Mouse (Mus musculus): ENCODE measurements around the gene Macrod2. TPM values are rescaled to one million over a fixed set of nuclear protein-coding genes. Genes with fewer than 3 reads are reported as not detected.

Macrod2 gene
- total RNA-seq, 1 experiment from 2014 or later: 7.7 TPM

DNA sequence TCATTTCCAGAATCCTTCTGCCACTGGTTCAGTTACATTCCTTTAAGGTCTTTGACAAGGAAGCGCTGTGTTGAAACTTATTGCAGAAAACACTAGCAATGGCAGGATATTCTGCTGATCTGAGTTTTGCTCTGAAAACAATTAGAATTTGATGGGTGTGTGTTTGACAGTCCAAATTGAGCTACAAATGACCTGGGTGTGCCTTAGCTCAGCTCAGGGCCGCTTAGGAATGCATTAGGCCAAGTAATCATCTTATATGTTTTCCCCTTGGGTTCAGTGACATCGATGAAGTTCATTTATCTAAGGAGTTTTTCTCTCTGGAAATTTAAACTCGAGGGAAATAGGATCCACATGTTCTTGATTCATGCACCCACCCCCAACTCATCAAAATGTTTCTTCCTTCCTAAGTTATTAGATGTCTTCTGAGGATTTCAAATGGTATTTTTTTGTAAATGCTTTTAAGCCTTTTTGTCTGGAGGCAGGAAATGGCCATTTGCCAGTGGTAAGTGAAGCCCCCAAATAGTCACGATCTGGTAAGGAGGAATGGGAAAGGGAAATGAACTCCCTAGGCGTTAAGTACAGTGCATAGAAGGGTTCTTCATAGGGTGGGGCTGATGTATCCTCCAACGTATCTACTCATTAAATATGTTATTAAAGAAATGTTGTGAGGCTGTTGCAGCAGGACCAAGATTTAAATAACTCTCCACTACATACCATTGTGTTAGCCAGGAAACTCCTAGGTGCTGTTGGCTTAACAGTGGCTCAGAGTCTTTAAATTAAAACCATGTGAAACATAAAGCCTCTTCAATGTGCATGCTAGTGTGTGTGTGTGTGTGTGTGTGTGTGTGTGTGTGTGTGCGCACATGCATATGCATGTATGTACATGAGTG, 1430.7 kb downstream of the Macrod2 start:
- ATAC-seq (replicated peaks in 1 of 2; ENCODE audit: insufficient read depth in 1 of 2, low FRiP score in 2 of 2, low TSS enrichment in 1 of 2, low read depth in 1 of 2, poor library complexity in 2 of 2, severe bottlenecking in 2 of 2): no peak

DNA sequence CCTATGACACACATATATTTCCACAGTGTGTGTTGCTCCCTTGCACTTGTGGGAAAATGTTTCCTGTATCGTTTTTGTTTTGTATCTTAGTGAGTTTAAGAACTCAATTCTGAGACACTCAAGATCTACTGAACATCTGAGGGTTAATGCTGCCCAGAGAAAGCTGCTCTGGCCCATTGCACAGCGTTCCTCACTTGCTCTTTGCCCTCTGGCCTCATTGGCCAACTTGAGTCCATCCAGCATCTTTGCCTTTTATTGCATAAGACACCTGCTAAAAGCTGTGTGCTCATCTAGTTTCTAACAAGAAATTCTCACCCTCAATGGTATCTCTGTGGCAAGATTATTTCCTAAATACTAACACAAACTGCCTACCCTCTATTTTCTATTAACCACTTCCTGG, 1435.4 kb downstream of the Macrod2 start:
- no peak for ATAC-seq (replicated peaks in 1 of 2; ENCODE audit: insufficient read depth in 1 of 2, low FRiP score in 2 of 2, low TSS enrichment in 1 of 2, low read depth in 1 of 2, poor library complexity in 2 of 2, severe bottlenecking in 2 of 2)

DNA sequence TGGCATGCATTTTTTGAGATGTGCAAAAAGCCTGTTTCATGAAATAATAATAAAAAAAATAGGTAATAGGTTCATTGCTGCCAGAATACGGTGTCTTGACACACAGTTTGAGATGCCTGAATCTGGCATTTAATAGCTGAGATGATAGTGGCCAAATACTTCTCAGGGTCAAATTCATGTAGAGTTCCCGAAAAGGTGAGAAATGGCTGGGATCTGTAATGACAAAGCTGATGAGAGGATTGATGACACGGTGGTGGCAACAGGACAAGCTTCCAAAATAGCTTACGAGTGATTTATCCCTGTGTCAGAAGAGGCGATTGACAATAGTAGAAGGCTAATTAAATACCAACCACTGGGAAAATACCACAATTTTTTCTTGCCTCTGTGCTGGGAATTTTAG, 1436.4 kb downstream of the Macrod2 start:
- ATAC-seq (replicated peaks in 1 of 2; ENCODE audit: insufficient read depth in 1 of 2, low FRiP score in 2 of 2, low TSS enrichment in 1 of 2, low read depth in 1 of 2, poor library complexity in 2 of 2, severe bottlenecking in 2 of 2): no peak

DNA sequence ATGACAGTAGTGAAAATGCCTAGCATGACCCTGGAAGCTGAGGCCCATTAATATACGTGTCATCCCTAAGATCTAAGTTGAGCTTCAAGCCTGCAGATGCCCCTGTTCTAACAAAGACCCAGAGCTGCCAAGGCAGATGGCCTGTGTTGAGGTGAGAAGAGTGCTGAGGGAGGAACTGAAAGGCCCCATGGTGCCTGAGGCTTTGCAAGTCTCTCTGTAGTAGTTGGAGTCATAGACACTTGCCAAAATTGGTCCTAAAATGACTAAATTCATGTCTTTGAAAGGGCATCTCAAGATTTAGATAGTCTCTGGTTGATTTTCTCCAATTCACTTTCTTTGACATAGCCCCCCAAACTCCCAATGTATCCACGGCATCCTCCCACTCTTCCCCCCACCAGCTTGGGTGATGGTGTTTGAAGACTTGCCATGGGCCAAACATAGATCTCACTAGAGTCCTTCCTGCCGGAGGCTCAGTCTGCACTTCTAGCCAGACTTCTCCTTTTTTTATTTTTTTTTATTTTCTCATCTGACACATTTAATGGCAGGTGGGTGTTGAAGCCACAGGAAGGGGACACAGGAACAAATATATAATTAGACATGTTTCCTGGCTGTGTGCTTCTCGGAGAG, 1439.2 kb downstream of the Macrod2 start:
- peak; percentile 87 to 90 for ATAC-seq (replicated peaks in 1 of 2; ENCODE audit: insufficient read depth in 1 of 2, low FRiP score in 2 of 2, low TSS enrichment in 1 of 2, low read depth in 1 of 2, poor library complexity in 2 of 2, severe bottlenecking in 2 of 2)

DNA sequence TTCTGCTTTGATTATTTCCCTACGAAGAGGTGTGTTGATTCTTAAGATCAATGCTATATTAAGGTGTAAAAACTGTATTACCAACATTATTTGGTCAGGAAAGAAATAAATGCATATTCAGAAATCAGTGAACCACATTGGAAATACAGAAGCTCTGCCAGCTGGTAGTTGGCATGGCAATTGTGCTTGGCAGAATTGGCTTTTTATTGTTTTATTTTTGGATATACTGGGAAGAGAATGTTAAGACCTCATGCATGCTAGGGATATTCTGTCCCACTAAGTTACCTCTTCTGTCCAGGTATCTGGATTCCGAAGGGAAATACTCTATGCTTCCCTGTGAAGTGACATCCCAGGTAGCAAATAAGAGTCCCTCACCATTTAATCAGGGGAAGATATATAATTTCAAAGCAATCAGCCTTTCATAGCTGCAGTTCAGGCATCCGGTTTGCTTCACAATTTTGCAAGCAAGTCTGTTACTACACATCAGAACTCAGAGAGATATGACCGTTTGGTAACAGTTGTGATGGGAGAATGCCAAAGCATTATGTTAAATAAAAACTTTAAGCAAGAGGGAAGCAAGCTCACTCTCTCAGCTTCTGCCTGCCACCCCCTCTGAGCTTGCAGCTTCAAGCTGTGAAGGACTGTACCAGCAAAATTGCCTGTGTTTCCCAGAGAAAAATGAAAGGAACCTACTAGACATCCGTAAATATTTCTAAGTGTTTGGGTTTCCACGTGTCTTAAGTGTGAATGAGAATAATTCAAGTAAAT, 1449.5 kb downstream of the Macrod2 start:
- ATAC-seq (replicated peaks in 1 of 2; ENCODE audit: insufficient read depth in 1 of 2, low FRiP score in 2 of 2, low TSS enrichment in 1 of 2, low read depth in 1 of 2, poor library complexity in 2 of 2, severe bottlenecking in 2 of 2): no peak

DNA sequence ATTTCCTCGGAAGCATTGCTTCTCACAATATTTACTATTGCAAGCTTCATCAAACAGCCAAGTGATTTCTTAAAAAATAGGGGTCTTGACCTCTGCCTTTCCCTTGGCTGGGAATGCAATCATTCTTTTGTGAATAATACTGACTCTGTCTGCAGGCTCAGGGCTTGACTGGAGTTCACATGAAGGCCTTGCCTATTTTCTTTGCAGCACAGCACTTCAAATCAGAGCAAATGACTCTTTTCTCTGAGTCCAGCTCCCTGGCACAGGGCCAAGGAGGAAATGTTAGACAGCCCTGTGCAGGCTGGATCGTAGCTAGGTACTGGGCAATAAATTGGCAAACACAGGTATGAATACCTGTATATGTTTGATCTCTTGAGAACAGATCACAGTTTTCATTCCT, 1464.1 kb downstream of the Macrod2 start:
- no peak for ATAC-seq (replicated peaks in 1 of 2; ENCODE audit: insufficient read depth in 1 of 2, low FRiP score in 2 of 2, low TSS enrichment in 1 of 2, low read depth in 1 of 2, poor library complexity in 2 of 2, severe bottlenecking in 2 of 2)

DNA sequence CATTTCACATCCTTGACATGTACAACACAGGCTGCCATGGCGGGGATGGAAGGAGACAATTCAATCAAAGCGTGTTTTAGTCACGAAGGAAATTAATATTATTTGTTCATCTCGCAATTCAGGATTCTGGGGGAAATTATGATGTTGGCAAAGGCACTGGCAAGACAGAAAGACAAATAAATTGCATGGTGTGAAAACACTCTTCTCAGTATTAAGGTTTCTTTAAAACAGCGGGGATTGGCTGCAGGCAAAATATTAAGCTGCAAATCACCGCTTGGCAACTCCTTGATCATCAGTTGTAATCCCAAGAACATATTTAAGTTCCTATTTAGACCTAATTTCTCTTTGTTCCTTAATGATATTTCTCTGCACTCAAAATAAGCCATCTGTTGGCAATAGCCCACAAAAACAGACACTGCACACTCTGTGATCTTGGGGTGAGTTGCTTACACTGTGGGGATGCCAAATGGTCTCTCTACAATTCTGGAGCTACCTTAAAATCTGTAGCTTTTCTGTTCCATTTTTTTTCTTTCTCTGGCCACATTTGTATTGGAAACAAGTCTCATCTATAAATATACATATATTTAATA, 1466.7 kb downstream of the Macrod2 start:
- ATAC-seq (replicated peaks in 1 of 2; ENCODE audit: insufficient read depth in 1 of 2, low FRiP score in 2 of 2, low TSS enrichment in 1 of 2, low read depth in 1 of 2, poor library complexity in 2 of 2, severe bottlenecking in 2 of 2): no peak

DNA sequence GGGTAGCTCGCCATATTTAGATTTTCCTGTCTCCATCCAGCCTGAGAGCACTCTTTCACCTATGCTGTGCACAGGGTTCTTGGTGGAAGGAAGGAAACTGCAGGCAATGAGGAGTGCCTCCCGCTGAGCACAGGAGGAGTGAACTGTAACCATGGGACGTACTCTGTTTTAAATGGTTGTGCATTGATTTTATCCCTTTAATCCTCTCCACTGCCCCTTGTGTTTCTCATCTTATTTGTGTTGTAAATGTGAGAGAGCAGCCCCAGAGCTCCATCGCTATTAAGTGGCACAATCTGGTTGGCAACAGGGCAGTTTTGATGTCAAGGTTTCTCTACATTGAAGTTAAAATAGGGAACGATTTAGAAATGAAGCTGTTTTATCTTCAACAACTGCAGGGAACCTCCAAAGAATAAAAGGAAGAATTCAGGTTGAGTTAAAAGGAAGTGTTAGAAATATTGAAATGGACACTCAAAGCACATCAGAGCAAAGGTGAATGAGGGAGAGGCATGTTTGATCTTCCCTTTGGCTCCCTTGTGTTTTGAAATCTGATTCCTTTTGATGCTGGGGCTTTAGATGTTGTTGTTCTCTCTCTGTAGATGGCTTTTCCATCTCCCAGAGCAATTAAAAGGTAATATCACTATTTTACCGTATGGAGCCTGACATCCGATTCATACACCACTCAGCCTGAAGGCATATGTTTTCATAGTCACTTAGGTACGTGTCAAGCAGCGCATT, 1467.6 kb downstream of the Macrod2 start:
- ATAC-seq (replicated peaks in 1 of 2; ENCODE audit: insufficient read depth in 1 of 2, low FRiP score in 2 of 2, low TSS enrichment in 1 of 2, low read depth in 1 of 2, poor library complexity in 2 of 2, severe bottlenecking in 2 of 2): no peak

DNA sequence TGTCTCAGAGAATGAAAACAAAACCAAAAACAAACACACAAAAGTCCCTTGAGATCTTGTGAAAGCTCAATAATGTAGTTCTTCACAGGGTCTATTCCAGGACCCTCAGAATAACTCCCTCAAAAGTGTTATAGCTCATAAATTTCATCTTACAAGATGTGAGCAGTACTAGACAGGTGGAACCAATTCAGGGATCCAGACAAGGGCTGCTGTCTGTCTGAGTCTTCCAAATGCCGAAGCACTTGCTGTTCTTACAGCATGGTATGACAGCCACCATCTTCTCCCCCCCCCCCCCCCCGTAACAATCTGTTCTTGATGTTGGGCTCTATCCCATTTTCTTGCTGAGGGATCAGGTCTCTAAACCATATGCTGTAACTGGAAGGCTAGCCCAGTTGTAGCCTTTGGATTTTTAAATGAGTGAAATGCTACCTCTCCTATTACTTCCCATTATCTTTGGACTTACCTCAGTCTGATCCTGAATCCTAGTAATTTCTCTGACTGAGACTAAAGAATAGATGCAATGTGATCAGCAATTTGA, 1468.6 kb downstream of the Macrod2 start:
- no peak for ATAC-seq (replicated peaks in 1 of 2; ENCODE audit: insufficient read depth in 1 of 2, low FRiP score in 2 of 2, low TSS enrichment in 1 of 2, low read depth in 1 of 2, poor library complexity in 2 of 2, severe bottlenecking in 2 of 2)

DNA sequence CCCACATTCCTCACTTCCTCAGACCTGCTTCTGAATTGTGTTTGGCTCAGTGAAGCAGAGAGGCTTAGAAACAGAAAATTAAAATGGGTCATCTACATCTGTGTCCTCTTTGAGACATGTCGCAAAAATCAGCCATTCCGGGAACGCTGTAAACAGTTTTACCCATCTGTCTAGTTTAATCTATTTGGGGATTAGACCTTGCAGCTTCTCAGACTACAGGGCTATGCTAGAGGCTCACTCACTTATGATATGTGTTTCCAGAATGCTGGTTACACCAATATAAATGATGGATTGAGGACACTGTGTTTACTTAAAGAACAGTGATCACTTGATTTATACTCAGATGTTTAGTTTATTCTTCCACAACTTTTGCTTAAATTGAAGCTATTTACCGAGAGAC, 1475.8 kb downstream of the Macrod2 start:
- ATAC-seq (replicated peaks in 1 of 2; ENCODE audit: insufficient read depth in 1 of 2, low FRiP score in 2 of 2, low TSS enrichment in 1 of 2, low read depth in 1 of 2, poor library complexity in 2 of 2, severe bottlenecking in 2 of 2): no peak

DNA sequence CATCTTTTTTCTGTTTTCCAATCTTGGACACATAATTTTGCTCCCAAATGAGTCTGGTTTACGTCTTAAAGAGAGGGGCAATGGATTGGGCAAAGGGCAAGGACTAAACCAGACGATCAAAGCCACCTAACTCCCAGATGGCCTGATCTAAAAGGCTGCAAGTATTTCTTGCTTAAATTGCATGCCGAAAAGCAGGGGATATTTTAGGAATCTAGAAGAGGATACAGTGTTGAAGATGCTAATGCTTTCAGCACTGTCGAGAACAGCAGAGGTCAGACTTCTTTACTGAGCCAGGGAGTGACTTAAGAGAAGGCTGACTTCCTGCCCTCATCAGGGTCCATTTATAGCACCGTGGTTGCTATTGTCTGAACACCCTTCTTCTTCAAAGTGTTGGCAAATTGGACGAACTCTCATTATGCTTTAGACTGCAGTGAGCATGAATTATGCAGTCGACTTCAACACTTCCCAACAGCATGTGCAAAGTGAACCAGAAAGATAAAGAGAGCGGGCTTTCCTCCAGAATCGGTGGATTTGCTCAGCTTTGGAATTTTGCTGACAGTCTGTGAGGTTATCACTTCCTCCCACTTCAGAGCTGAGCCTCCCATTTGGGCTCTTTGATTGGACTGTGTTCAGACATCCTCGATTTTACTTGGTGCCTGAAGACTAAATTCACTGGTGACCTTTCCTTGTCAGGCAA, 1481.2 kb downstream of the Macrod2 start:
- ATAC-seq (replicated peaks in 1 of 2; ENCODE audit: insufficient read depth in 1 of 2, low FRiP score in 2 of 2, low TSS enrichment in 1 of 2, low read depth in 1 of 2, poor library complexity in 2 of 2, severe bottlenecking in 2 of 2): no peak

DNA sequence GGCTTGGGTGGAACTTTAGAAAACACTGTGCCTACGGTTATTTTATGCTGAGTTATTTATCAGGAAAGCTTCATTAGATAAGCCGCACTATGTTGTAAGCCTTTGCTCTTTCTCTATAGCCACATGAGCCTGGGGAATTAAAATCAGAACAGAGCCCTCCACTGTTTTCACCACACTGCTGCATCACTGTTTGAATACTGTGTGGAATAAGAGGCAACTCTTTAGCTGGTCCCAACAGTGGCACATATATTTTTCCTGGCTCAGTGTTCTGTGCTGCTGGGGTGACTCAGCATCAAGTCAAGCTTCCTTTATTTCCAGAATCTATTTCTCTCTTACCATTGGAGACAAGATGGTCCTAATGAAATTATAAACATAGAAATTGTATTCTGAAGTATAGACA, 1481.8 kb downstream of the Macrod2 start:
- no peak for ATAC-seq (replicated peaks in 1 of 2; ENCODE audit: insufficient read depth in 1 of 2, low FRiP score in 2 of 2, low TSS enrichment in 1 of 2, low read depth in 1 of 2, poor library complexity in 2 of 2, severe bottlenecking in 2 of 2)

DNA sequence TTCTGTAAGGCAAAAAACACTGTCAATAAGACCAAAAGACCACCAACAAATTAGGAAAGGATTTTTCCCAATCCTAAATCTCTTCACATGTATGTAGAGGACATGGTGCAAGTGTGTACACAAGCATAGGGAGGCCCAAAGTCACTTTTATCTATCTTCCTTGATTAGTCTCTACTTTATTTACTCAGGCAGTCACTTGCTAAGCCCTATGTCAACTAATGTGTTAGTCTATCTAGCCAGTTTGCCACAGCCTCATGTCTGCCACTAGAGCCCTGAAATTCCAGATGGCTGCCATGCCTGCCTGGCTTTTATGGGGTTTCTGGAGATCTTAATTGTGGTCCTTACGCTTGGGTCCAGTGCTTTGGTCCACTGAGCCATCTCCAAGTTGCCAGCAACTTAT, 1483.4 kb downstream of the Macrod2 start:
- no peak for ATAC-seq (replicated peaks in 1 of 2; ENCODE audit: insufficient read depth in 1 of 2, low FRiP score in 2 of 2, low TSS enrichment in 1 of 2, low read depth in 1 of 2, poor library complexity in 2 of 2, severe bottlenecking in 2 of 2)

DNA sequence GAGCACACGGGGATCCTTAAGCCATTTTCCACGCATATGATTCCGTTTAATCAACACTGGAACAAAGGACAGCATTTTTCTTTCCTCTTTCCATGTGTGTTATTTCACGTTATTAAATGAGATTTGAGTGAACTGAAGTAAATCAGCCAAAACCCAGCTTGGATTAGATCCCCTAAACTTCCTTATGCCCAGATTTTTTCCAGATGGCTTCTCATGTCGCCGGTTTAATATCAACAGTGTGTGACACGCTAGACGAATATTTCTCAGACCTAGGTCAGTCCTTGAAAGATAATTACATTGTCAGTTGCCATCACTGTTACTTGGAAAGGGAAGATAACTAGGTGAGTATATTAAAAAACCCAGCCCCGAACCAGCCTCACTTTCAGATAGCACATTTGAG, 1484.6 kb downstream of the Macrod2 start:
- no peak for ATAC-seq (replicated peaks in 1 of 2; ENCODE audit: insufficient read depth in 1 of 2, low FRiP score in 2 of 2, low TSS enrichment in 1 of 2, low read depth in 1 of 2, poor library complexity in 2 of 2, severe bottlenecking in 2 of 2)

DNA sequence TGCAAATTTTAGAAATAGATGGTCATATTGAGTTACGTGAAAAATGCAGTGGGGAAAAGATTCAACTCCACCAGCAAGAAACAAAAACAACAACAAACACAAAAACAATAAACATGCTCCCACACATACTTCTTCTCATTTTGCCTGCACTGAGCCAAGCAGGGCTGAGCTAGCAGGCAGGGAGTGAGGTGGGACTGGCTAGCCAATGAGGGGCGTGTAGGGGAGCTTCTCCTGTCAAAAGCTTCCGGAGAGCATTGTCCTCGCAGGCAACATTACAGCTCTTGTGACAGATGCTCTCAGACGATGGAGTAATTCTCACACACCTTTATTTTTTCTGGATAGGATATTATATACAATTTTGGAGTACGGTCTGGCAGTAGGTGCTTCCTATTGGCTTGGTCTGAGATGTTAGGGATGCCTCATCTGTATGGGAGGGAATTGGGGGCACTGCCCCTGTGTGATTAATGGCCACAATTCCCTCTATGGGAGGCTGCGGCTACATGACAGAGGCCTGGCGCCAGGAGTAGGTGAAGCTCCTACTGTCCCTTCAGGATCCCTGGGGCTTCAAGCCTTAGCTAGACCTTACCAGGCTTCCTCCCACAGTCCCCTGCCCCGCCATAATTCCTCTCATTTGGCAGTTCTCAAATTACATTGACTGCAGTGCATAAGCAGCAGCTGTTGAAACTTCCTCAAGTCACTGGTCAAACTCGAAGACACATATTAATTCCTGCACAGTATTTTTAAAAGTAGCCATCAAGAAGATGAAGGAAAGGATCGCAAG, 1491.8 kb downstream of the Macrod2 start:
- ATAC-seq (replicated peaks in 1 of 2; ENCODE audit: insufficient read depth in 1 of 2, low FRiP score in 2 of 2, low TSS enrichment in 1 of 2, low read depth in 1 of 2, poor library complexity in 2 of 2, severe bottlenecking in 2 of 2): no peak

DNA sequence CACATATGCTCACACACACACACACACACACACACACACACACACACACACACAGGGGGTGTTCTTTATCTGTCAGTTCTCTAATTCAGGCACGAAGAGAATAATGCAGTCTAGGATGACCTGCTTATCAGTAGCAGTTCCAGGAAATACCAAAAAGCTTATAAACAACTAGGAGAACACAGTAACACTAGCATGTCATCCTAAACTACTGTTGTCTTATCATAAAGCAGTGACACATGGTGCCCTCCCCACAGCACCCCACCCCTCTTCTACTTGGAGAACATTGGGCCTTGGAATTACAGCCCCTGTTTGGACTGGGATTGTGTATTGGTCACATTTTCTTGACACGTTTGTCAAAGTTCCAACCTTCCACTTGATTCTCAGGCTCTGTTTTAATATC, 1494.4 kb downstream of the Macrod2 start:
- ATAC-seq (replicated peaks in 1 of 2; ENCODE audit: insufficient read depth in 1 of 2, low FRiP score in 2 of 2, low TSS enrichment in 1 of 2, low read depth in 1 of 2, poor library complexity in 2 of 2, severe bottlenecking in 2 of 2): no peak
